Mouse (Mus musculus) left cerebral cortex, postnatal 25 days (tissue): ENCODE results near the gene Gm15013. TPM values are rescaled to one million over a fixed set of nuclear protein-coding genes. Genes with fewer than 3 reads are reported as not detected.
"Not testable (repeated sequence)": the region's sequence is repeated elsewhere in the genome, so short reads cannot be mapped to it uniquely, and the experiment has no call there.

Experiments used
- DNase-seq, 2 experiments: peaks; one replicate each; pipeline ENCODE4 v3.0.0; 2022; ENCODE audit warnings: low spot score in 2 of 2, mixed read lengths in 1 of 2
- intact Hi-C: fragments of 180-260 bp; cut with DNase I; formaldehyde crosslinking; loops from one replicate; pipeline ENCODE4 v1.15.1; 2025
- total RNA-seq, 2 experiments: library from RNA; stranded (reverse); gene quantifications; 2 replicates each; pipeline ENCODE4 v1.2.3; 2021

Gm15013 gene
- not detected for total RNA-seq

GRCm38 (mm10) chrX:139714381-139714780 lies at the start of gene Gm15013:
Gm15013 (minus strand) TSS chrX:139714481.
- DNase-seq, result no peak
- intact Hi-C loops, result no loop called here

- DNase-seq, result peak; percentile 12 to 50
- intact Hi-C loops, result loop anchor here (2.0 kb wide), 1 partner anchor 390 kb away; no protein-coding TSS in a partner anchor
These were observed 48.3 kb upstream of the Gm15013 start for GRCm38 (mm10) chrX:139762546-139762945.

GRCm38 (mm10) chrX:139758634-139759033 lies 44.4 kb upstream of the Gm15013 start:
- DNase-seq, intact Hi-C loops: not testable (repeated sequence)

- intact Hi-C loops, result no loop called here
- peak; percentile 9 to 15 for DNase-seq
These were observed 37.6 kb upstream of the Gm15013 start for GRCm38 (mm10) chrX:139751855-139752254.

- no peak for DNase-seq
- intact Hi-C loops, result no loop called here
These were observed 22.8 kb upstream of the Gm15013 start for GRCm38 (mm10) chrX:139737066-139737465.

- no peak for DNase-seq
- intact Hi-C loops, result no loop called here
These were observed 16.3 kb upstream of the Gm15013 start for GRCm38 (mm10) chrX:139730541-139730940.

- DNase-seq, result no peak
- intact Hi-C loops, result no loop called here
These were observed 8.1 kb upstream of the Gm15013 start for GRCm38 (mm10) chrX:139722350-139722749.

- peak; percentile 65 to 87 for DNase-seq
- intact Hi-C loops, result no loop called here
These were observed 29.2 kb downstream of the Gm15013 start, which contains the start of gene Tbc1d8b for GRCm38 (mm10) chrX:139684775-139685695. Tbc1d8b (plus strand) TSS chrX:139684996.

GRCm38 (mm10) chrX:139684410-139684774 lies 29.9 kb downstream of the Gm15013 start:
- intact Hi-C loops, result no loop called here
- DNase-seq, result peak in 1 of 2 experiments; percentile 11

GRCm38 (mm10) chrX:139665829-139666228 lies 48.5 kb downstream of the Gm15013 start:
- intact Hi-C loops, result loop anchor here (5.0 kb wide), 1 partner anchor 249 kb away; no protein-coding TSS in a partner anchor
- peak in 1 of 2 experiments; percentile 1 for DNase-seq

Other genes starting within 250 kb of the Gm15013 start
- gene D330045A20Rik, start 234.1 kb downstream of the Gm15013 start, total RNA-seq, result under 1 TPM; 0.66 TPM
- gene Rnf128, start 151.2 kb downstream of the Gm15013 start, total RNA-seq, result 10 to 100 TPM; 13.3 to 14.1 TPM
- 1 to 10 TPM; 3.8 to 4.4 TPM for gene Tbc1d8b, start 29.5 kb downstream of the Gm15013 start, total RNA-seq
- not detected for gene Ripply1, start 67.9 kb upstream of the Gm15013 start, total RNA-seq
- 1 to 10 TPM in 1 of 2 experiments, under 1 TPM in 1; 0.78 to 1.6 TPM for gene Cldn2, start 86.3 kb upstream of the Gm15013 start, total RNA-seq
- 1 to 10 TPM; 4.5 to 6.2 TPM for gene Morc4, start 157.2 kb upstream of the Gm15013 start, total RNA-seq